Mouse (Mus musculus): ENCODE measurements at regions not wholly inside any gene's neighbourhood (a gene's known extent, or its start where the extent isn't known, plus 50 kb on each side); places are given as distances from the start of the nearest gene placed in this dataset.

DNA sequence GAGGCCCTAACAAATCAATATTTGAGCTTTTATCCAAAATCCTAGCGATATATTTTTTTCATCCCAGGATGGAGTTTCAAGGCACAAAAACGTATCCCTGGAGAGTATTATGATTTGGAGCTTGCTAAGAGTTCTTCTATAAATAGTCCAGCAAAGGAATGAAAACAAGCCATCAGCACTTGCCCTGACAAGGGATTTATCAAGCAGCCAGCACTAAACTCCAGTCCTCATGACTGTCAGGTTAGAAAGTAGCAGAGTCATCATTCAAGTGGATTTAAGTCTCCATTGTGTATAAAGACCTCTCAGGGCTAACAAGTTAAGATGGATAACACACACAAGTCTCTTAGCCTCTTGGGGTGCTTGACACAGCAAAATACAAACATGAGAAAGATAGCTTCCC lies 148.6 kb upstream of the Ust start:
- DNase-seq: no peak

GRCm38 (mm10) chr10:8658934-8659294 lies 140.3 kb upstream of the Ust start:
- no peak for DNase-seq

GRCm38 (mm10) chr10:8658024-8658933 lies 139.7 kb upstream of the Ust start:
- no peak for DNase-seq

DNA sequence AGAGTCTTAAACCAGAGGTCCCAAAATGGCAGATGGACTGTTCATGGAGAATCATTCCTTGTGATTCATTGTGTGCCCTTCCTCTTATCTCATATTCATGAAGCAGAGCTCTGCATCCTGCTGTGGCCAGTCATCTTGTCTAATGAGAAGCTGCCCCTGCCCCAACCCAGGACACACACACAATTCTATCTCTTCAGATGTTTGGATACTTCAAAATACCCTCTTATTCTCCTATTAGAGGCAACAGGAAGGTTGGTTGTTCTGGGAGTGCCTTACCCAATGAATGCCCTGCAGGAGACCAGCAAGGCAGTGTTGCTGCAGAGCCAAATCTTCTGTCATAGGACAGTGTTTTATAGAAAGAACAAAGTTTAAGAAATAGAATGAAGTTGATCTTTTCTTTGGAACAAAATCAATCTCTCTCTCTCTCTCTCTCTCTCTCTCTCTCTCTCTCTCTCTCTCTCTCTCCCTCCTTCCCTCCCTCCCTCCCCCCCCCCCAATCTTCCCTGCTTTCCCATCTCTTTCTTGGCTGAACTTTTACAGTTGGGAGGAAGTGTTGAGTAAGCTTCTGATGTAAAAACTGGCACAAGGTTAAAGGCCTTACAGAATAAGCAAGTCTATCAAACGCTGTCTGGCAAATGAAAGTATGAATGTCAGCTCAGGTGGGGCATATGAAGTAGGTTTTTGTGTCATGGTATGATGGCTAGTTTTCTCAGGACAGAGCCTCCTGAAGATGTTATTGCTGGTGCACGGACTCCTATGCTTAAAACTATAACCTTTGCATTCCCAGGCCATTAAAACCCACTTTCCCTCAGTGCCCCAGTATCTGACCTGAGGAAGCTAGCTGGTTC lies 138.8 kb upstream of the Ust start:
- no peak for DNase-seq

- DNase-seq: no peak
Measured at GRCm38 (mm10) chr10:8653651-8654050, 135.0 kb upstream of the Ust start.

DNA sequence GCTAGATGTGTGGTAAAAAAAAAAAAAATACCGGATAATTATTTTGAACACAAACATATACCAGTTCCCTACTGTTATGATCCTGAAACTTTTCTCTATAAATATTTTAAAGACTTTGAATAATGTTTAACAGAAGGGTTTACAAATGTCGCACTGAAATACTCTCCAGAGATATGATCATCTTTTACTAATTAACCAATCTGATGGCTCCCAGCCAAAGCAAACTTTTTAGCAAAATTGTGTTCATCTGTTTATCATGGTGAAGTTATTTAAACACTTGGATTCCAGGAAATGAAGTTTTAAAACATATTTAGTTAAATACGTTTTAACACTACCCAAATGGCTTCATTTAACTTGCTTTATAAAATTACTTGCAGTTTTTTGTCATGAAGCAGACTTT lies 123.6 kb upstream of the Ust start:
- no peak for DNase-seq

- DNase-seq: no peak
Measured at GRCm38 (mm10) chr10:8624229-8624911, 105.7 kb upstream of the Ust start.

GRCm38 (mm10) chr10:8618676-8619075 lies 100.1 kb upstream of the Ust start:
- no peak for DNase-seq

DNA sequence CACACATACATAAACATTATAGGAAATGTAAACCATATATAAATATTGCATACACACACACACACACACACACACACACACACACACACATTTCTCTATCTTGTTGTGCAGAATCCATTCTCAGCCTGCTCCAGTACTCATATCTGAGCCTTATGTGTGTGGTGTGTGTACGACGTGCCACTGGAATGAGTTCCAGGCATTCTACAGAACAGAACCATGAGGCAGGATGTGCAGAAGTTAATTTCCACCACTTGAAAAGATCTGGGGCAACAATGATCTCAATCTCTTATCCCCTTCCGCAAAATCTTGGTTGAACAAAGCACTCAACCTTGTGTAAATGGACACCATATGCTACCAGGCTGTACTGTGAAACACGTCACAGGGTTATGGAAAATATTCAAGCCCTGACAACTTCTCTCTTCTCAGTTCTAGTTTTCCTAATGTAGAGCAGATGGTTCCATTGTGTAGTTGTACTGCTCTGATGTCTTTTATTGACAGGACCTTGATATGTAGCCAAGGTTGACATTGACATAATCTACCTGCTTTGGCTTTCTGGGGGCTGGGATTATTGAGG lies 96.9 kb upstream of the Ust start:
- DNase-seq: no peak

DNA sequence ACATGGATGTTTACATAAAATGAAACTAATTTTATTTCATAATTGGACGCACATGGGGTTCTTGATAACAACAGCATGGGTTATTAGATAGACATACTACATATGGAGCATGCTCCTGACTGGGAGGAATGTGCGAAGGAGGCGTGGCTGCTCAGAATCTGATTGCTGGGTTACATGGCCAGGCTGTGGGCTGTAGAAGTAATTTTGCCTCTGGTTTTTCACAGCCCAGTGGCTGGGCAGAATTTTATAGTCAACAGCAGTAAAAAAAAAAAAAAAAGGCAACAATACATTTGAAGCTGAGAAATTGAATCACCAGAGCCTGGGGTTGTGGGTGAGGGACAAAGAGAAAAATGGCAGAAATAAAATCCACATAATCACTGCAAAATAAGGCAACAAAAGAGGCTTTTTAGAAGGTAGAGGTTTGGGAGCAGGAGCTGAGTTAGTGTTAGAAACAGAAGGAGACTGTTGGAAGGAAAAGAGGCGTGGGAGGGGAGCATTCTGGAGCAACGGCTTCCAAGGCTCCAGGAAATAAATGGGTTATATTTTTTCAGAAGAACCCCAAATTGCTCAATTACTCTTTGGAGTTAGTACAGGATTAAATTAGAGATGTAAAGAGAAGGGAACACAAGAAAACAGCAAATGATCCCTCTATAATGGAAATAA lies 71.4 kb upstream of the Ust start:
- DNase-seq: peak; percentile 8 to 33

DNA sequence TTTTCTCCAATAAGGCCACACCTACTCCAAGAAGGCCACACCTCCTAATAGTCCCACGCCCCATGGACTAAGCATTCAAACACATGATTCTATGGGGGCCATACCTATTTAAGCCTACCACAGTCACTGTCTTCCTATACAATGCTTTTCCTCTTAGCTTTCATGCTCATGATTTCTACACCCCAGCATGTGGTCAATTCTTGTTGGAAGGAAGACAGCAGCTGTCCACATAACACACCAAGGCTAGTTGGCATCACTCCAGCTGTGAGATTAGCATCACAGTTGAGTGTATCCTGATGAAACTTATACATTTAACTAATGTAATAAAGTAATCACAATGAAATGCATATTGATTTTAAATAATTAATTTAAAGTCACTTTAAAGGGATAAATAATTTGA lies 70.5 kb upstream of the Ust start:
- no peak for DNase-seq

GRCm38 (mm10) chr10:8584389-8584908 lies 65.8 kb upstream of the Ust start:
- no peak for DNase-seq

- no peak for DNase-seq
Measured at GRCm38 (mm10) chr10:8583552-8584388, 65.1 kb upstream of the Ust start.

DNA sequence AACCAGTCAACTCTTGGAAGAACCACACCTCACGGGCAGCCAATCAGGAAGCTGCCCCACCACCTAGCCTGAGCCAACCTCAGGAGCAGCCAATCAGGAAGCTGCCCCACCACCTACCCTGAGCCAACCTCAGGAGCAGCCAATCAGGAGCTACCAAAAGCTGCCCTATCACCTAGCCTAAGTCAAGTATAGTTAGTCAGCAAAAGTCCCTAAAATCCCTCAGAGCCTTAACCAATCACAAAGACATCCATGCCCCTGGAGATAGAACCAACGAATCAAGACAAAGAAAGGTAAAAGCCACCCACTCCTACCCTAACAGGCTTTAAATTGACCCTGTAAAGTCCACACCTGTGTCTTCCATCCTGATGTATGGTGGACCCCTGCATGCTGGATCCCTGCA lies 61.7 kb upstream of the Ust start:
- no peak for DNase-seq

GRCm38 (mm10) chr10:8577642-8578356 lies 59.2 kb upstream of the Ust start:
- no peak for DNase-seq

All from kidney, postnatal 4 days (tissue).